Comparison of ENCODE assay signal across 7 mouse cellular contexts in genomic region chr6:51591844-51592243, GRCm38 (mm10).
DNase-seq lines count a peak whose midpoint lies in the region; ATAC-seq and TF ChIP-seq lines count a peak whose summit lies in the region.

No protein-coding gene starts in this region.

- no peak for DNase-seq in left cerebral cortex, adult 2 months (ENCODE audit: extremely low spot score in 1 of 2, low spot score in 2 of 2)
- no peak for DNase-seq in left cerebral cortex, postnatal 4 days
- DNase-seq in forebrain, embryonic 10.5 days (ENCODE audit: extremely low spot score, low spot score): no peak
- no peak for DNase-seq in left cerebral cortex, postnatal 36 days (ENCODE audit: low spot score in 2 of 2)
- no peak for DNase-seq in kidney, adult 9 months

- H3K9ac ChIP-seq in hindbrain, embryonic 12.5 days: peak overlapping the region; percentile 76
- H3K9ac ChIP-seq in midbrain, embryonic 15.5 days: peak overlapping the region; percentile 45

- H3K27me3 ChIP-seq in forebrain, embryonic 10.5 days (ENCODE audit: poor library complexity, severe bottlenecking): no peaks in the 10 kb centered on the region
- H3K27me3 ChIP-seq in hindbrain, embryonic 12.5 days: no peaks in the 10 kb centered on the region
- H3K27me3 ChIP-seq in midbrain, embryonic 15.5 days (replicated peaks): no peaks in the 10 kb centered on the region

- no peak for TF ChIP-seq CTCF in left cerebral cortex, adult 2 months (IDR thresholded peaks at IDR 0.05)

- H3K4me1 ChIP-seq in forebrain, embryonic 10.5 days: peaks cover 46% of the 10 kb centered on the region
- peaks cover 43% of the 10 kb centered on the region for H3K4me1 ChIP-seq in hindbrain, embryonic 12.5 days
- H3K4me1 ChIP-seq in midbrain, embryonic 15.5 days: peaks cover 48% of the 10 kb centered on the region

- 23% methylated on average over 3 of the region's 3 CpGs for WGBS in forebrain, embryonic 10.5 days
- 22% methylated on average over 3 of the region's 3 CpGs for WGBS in hindbrain, embryonic 12.5 days
- WGBS in midbrain, embryonic 15.5 days: 8% methylated on average over 3 of the region's 3 CpGs

- intact Hi-C loops in left cerebral cortex, adult 2 months (cut with DNase I): loop anchor here (2.0 kb wide), 1 partner anchor 21 kb away; no protein-coding TSS in a partner anchor
- intact Hi-C loops in left cerebral cortex, postnatal 4 days (cut with DNase I): no loop called here
- intact Hi-C loops in left cerebral cortex, postnatal 36 days (cut with DNase I): loop anchor here (2.0 to 5.0 kb wide), 2 partner anchors 65 to 135 kb away; no protein-coding TSS in a partner anchor

- no peaks in the 10 kb centered on the region for H3K9me3 ChIP-seq in forebrain, embryonic 10.5 days
- H3K9me3 ChIP-seq in hindbrain, embryonic 12.5 days (replicated peaks): no peaks in the 10 kb centered on the region
- H3K9me3 ChIP-seq in midbrain, embryonic 15.5 days: no peaks in the 10 kb centered on the region

- peak overlapping the region; percentile 99 for H3K27ac ChIP-seq in left cerebral cortex, adult 2 months
- peak overlapping the region; percentile 95 for H3K27ac ChIP-seq in forebrain, embryonic 10.5 days
- H3K27ac ChIP-seq in hindbrain, embryonic 12.5 days: peak overlapping the region; percentile 97
- H3K27ac ChIP-seq in midbrain, embryonic 15.5 days: peak overlapping the region; percentile 99

- H3K36me3 ChIP-seq in forebrain, embryonic 10.5 days (replicated peaks): no peaks in the 10 kb centered on the region
- no peaks in the 10 kb centered on the region for H3K36me3 ChIP-seq in hindbrain, embryonic 12.5 days
- H3K36me3 ChIP-seq in midbrain, embryonic 15.5 days (replicated peaks): no peaks in the 10 kb centered on the region

- H3K4me3 ChIP-seq in left cerebral cortex, adult 2 months: peak overlapping the region; percentile 48
- peak overlapping the region; percentile 64 for H3K4me3 ChIP-seq in forebrain, embryonic 10.5 days
- peak overlapping the region; percentile 43 for H3K4me3 ChIP-seq in hindbrain, embryonic 12.5 days
- peak overlapping the region; percentile 44 for H3K4me3 ChIP-seq in midbrain, embryonic 15.5 days

- peak overlapping the region; percentile 62 for H3K4me2 ChIP-seq in hindbrain, embryonic 12.5 days (replicated peaks)
- peak overlapping the region; percentile 58 for H3K4me2 ChIP-seq in midbrain, embryonic 15.5 days

- no peak for ATAC-seq in hindbrain, embryonic 12.5 days (ENCODE audit: low FRiP score)
- no peak for ATAC-seq in midbrain, embryonic 15.5 days (replicated peaks)
